Mouse (Mus musculus) kidney, adult 2 months (tissue): Measurements from ENCODE around the gene Snrnp200. TPM values are rescaled to one million over a fixed set of nuclear protein-coding genes. Genes with fewer than 3 reads are reported as not detected.
"Not testable (repeated sequence)": the region's sequence is repeated elsewhere in the genome, so short reads cannot be mapped to it uniquely, and the experiment has no call there.

Source experiments
- DNase-seq: peaks from one replicate; pipeline ENCODE4 v3.0.0; 2021
- H3K27ac ChIP-seq: fragments of 200-500 bp; 2 replicates; pipeline ENCODE4 v1.5.1; 2012; ENCODE audit warnings: low read depth, low read length, control low read depth, inconsistent platforms; ENCODE audit not compliant: insufficient read depth
- H3K27me3 ChIP-seq: fragments of 200-500 bp; replicated peaks from 2 replicates; pipeline ENCODE4 v1.6.1; 2012; ENCODE audit warnings: mild to moderate bottlenecking, moderate library complexity, low read length, inconsistent platforms; ENCODE audit not compliant: control insufficient read depth, insufficient read depth
- H3K36me3 ChIP-seq: fragments of 200-500 bp; 2 replicates; pipeline ENCODE4 v1.6.1; 2012; ENCODE audit warnings: mild to moderate bottlenecking, moderate library complexity, low read length, inconsistent platforms; ENCODE audit not compliant: control insufficient read depth, insufficient read depth
- H3K4me1 ChIP-seq: fragments of 200-500 bp; 2 replicates; pipeline ENCODE4 v1.6.1; 2011; ENCODE audit warnings: low read length; ENCODE audit not compliant: control insufficient read depth, insufficient read depth
- H3K4me3 ChIP-seq: fragments of 200-500 bp; 2 replicates; pipeline ENCODE4 v1.5.1; 2011; ENCODE audit warnings: mild to moderate bottlenecking, low read depth, low read length, control low read depth; ENCODE audit not compliant: insufficient read depth
- CTCF ChIP-seq: fragments of 200-500 bp; conservative IDR thresholded peaks from 2 replicates; pipeline ENCODE4 v1.5.1; 2011; ENCODE audit warnings: low read depth, mild to moderate bottlenecking, control low read depth, low read length, moderate library complexity, mixed read lengths; ENCODE audit not compliant: insufficient read depth, insufficient read length
- POLR2A ChIP-seq: fragments of 200-500 bp; IDR thresholded peaks from one replicate; pipeline ENCODE4 v1.6.1; 2011; ENCODE audit warnings: low read depth, low read length, control low read depth
- WGBS: fragments of 180-500 bp; shearing (Covaris S2); methylation state at CpG from one replicate; pipeline ENCODE4 v1.1.7; 2018; 5-methylcytosine and 5-hydroxymethylcytosine counted together
- polyA plus RNA-seq: library from polyadenylated mRNA; depleted of rRNA; stranded (reverse); fragments of >200 nt; gene quantifications from 2 replicates; pipeline ENCODE4 v1.2.3, GENCODE M21; 2012; rRNA removed

Gene Snrnp200
- polyA plus RNA-seq, 1 experiment = 46.8 TPM

DNA sequence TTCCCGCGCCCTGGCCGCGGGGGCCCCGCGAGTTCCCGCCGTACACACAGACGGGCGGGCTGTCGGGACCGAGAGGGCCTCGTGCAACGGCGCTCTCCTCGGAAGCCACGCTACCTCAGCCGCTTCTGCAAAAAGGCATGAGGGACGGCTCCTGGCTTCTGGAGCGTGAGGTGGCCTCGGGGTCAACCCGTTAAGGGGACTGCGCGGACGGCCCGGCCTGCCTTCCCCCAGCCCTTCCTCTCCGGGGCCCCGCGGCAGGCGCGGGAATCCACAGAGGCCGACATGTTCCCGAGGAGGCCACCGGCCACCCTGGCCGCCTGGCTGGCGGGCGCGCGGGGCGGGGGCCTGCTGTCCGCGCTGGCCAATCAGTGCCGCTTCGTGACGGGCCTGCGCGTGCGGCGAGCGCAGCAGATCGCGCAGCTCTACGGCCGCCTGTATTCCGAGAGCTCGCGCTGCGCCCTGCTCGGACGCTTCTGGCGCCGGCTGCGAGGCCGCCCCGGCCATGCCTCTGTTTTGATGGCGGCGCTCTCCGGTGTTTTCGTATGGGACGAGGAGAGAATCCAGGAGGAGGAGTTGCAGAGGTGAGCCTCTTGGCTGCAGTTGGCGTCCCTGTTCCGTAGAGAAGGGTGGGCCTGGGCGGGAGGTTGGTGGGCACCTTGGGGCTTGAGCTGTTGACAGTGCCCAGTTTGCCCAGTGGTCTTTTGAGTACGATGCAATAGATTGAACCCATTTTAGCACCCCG, 62.3 kb downstream of the Snrnp200 start:
- H3K4me3 ChIP-seq = peak overlapping the region; percentile 82
- H3K27ac ChIP-seq = peak overlapping the region; percentile 95
- no peak for TF ChIP-seq POLR2A
- TF ChIP-seq CTCF = no peak
- peaks cover 10% of the 10 kb centered on the region for H3K4me1 ChIP-seq
- DNase-seq = peak; percentile 93
- H3K27me3 ChIP-seq = no peaks in the 10 kb centered on the region
- H3K36me3 ChIP-seq = no peaks in the 10 kb centered on the region
- WGBS = under 1% methylated on average over 75 of the region's 75 CpGs

DNA sequence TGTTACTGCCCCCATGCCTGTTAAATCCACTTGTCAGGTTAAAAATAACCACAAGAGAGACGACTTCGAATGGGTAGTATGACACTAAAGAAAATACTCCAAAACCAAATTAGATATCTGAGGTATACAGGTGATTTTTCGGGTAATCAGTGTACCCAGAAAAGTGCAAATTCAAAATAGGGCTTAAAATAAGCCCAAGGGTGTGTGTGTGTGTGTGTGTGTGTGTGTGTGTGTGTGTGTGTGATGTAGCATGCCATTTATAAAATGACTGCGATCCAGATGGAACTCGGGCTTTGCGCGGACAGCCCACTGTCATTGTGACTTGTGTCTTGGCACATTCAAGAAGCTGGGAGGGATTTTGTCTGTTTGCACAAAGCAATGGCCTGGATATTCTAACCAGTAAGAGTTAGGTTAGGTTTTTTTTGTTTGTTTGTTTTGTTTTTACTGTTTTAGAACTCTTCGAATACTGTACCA, 62.9 kb downstream of the Snrnp200 start:
- TF ChIP-seq POLR2A = no peak
- no peak for TF ChIP-seq CTCF
- DNase-seq = peak; percentile 46
- H3K4me3 ChIP-seq = peak overlapping the region; percentile 82
- 2% methylated on average over 8 of the region's 8 CpGs for WGBS
- H3K36me3 ChIP-seq = no peaks in the 10 kb centered on the region
- H3K27me3 ChIP-seq = no peaks in the 10 kb centered on the region
- no peak overlapping the region; the same call in 1 of the 2 replicates for H3K27ac ChIP-seq
- peaks cover 10% of the 10 kb centered on the region for H3K4me1 ChIP-seq

DNA sequence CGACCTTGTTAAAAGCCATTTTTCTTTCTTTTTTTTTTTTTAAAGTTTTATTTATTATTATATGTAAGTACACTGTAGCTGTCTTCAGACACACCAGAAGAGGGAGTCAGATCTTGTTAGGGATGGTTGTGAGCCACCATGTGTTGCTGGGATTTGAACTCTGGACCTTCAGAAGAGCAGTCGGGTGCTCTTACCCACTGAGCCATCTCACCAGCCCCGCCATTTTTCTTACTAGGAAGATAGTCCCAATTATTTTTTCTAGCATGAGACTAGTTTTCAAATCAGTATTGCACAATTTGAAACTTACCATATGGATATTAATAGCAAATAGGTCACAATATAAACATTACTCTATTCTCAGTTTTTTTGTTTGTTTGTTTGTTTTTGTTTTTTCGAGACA, 63.9 kb downstream of the Snrnp200 start:
- DNase-seq, H3K4me1 ChIP-seq, H3K27ac ChIP-seq, H3K4me3 ChIP-seq, H3K36me3 ChIP-seq, H3K27me3 ChIP-seq: not testable (repeated sequence)
- WGBS = 81% methylated on average over 4 of the region's 4 CpGs

DNA sequence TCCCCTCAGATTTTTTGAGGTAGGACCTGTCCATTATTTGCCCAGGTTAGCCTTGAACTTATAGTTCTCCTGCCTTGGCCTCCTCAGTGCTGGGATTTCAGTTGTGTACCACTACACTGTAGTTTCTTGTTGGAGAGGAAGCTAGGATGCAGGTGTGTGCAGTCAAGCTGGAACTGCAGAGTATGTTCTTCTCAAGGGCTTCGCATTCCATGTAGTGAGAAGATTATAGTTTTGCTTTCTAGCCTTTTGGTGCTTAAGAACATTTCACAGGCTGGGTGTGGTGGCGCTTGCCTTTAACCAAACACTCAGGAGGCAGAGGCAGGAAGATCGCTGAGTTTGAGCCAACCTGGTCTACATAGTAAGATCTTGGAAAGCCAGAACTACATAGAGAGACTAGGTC, 64.6 kb downstream of the Snrnp200 start:
- no peak for DNase-seq
- WGBS = 95% methylated on average over 3 of the region's 3 CpGs
- H3K27ac ChIP-seq = no peak overlapping the region
- H3K27me3 ChIP-seq = no peaks in the 10 kb centered on the region
- H3K36me3 ChIP-seq = no peaks in the 10 kb centered on the region
- H3K4me3 ChIP-seq = no peak overlapping the region
- TF ChIP-seq CTCF (no peak), POLR2A (no peak)
- peaks cover 12% of the 10 kb centered on the region for H3K4me1 ChIP-seq

DNA sequence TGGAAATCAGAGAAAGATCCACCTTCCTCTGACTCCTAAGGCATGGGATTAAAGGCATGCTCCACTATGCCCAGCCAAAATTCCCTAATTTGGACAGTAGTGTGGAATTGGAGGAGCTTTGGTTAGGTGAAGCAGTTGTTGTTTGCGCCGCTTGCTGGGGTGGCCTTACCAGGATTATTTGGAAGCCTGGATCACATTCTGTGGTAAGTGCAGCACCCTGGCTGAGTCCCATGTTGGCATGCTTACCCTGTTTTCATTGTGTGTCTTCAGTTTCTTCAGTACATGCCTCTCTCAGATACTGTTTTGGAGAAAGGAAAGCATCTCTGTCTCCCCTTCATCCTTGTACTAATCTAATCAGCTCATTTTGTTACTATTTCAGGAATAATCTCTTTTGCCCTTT, 66.4 kb downstream of the Snrnp200 start:
- peaks cover 12% of the 10 kb centered on the region for H3K4me1 ChIP-seq
- no peak for DNase-seq
- H3K36me3 ChIP-seq = no peaks in the 10 kb centered on the region
- no peak for TF ChIP-seq CTCF
- TF ChIP-seq POLR2A = no peak
- WGBS = 94% methylated on average over 2 of the region's 2 CpGs
- no peak overlapping the region for H3K27ac ChIP-seq
- no peaks in the 10 kb centered on the region for H3K27me3 ChIP-seq
- H3K4me3 ChIP-seq = no peak overlapping the region

DNA sequence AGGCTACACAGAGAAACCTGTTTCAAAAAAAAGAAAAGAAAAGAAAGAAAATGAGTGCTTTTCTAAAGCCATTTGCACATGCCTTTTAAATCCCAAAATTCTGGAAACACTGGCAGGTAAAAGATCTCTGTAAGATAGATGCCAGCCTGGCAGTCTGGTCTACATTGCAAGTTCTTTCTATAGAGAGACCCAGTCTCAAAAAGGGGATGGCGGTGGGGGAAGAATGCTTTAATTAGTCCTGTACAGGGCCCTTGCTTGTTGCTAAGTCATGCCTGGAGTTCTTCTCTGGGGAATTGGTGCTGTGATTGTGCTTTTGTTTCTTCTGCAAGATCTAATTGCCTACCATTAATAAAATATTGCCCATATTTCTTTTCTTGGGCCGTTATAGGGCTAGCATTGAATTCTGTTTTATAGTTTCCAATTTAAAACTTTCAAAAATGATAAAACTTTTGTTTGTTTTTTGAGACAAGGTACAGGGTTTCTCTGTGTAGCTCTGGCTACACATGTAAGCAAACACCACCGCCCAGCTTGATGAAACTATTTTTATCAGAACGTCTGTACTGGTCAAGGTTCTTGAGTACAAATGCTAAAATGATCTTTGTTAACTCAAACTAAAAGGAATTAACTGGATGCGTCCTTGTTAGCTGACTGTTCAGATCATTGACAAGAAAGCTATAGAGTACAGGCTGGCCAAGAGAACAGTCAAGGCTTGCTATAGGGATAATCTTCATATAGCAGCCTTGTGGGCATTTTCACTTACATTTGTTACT, 67.5 kb downstream of the Snrnp200 start:
- Histone ChIP-seq H3K27ac (no peak overlapping the region), H3K27me3 (no peaks in the 10 kb centered on the region), H3K4me3 (no peak overlapping the region), H3K36me3 (no peaks in the 10 kb centered on the region), H3K4me1 (peaks cover 12% of the 10 kb centered on the region)
- DNase-seq = no peak
- no peak for TF ChIP-seq CTCF
- no peak for TF ChIP-seq POLR2A
- 50% methylated on average over 5 of the region's 5 CpGs for WGBS

DNA sequence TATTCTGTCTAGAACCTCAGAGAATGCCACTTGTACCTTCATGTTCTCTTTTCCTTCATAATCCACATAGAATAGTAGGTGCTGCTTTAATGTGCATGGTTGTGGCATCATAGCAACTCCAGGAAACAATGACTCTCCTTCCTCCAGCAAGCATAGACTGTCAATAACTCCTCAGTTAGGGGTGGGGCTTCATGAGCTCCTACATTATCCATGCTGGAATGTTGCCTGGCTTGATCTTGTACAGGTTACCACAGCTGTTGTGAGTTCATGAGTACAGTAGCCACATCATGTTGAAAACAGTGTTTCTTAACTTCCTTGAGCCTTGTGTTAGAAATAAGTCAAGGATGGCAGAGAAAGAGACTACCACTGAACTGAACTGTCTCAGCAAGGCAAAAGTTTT, 70.0 kb downstream of the Snrnp200 start:
- peak; percentile 12 for DNase-seq
- Histone ChIP-seq H3K27ac (0 out of 2 replicates have a peak overlapping the region, but pooled peaks have one; percentile 23), H3K36me3 (no peaks in the 10 kb centered on the region), H3K27me3 (no peaks in the 10 kb centered on the region), H3K4me3 (no peak overlapping the region), H3K4me1 (peaks cover 8% of the 10 kb centered on the region)
- TF ChIP-seq CTCF = no peak
- no peak for TF ChIP-seq POLR2A

Other genes starting within 250 kb of the Snrnp200 start
- 1.8 and 2.4 TPM in 2 replicates for gene Ap4e1, start 199.7 kb upstream of the Snrnp200 start, polyA plus RNA-seq
- gene Blvra, start 137.7 kb upstream of the Snrnp200 start, polyA plus RNA-seq = 30.1 and 43.3 TPM in 2 replicates
- 0.34 and 0.61 TPM in 2 replicates for gene Ncaph, start 74.4 kb upstream of the Snrnp200 start, polyA plus RNA-seq
- 17.3 and 17.7 TPM in 2 replicates for gene Itpripl1, start 64.9 kb upstream of the Snrnp200 start, polyA plus RNA-seq
- gene 1810024B03Rik, start 106 bp upstream of the Snrnp200 start, polyA plus RNA-seq = 2.8 TPM in 2 replicates
- 101 and 114 TPM in 2 replicates for gene Ciao1, start 39.4 kb downstream of the Snrnp200 start, polyA plus RNA-seq
- 90.0 and 105 TPM in 2 replicates for gene Tmem127, start 39.5 kb downstream of the Snrnp200 start, polyA plus RNA-seq
- 57.2 and 62.2 TPM in 2 replicates for gene Stard7, start 61.8 kb downstream of the Snrnp200 start, polyA plus RNA-seq
- gene Dusp2, start 127.8 kb downstream of the Snrnp200 start, polyA plus RNA-seq = 1.0 and 5.7 TPM in 2 replicates
- gene Astl, start 130.3 kb downstream of the Snrnp200 start, polyA plus RNA-seq = not detected in 2 replicates
- gene Adra2b, start 154.8 kb downstream of the Snrnp200 start, polyA plus RNA-seq = 64.7 and 68.2 TPM in 2 replicates
- gene Gpat2, start 216.8 kb downstream of the Snrnp200 start, polyA plus RNA-seq = 1.4 and 1.9 TPM in 2 replicates
- 71.9 and 86.5 TPM in 2 replicates for gene Fahd2a, start 236.2 kb downstream of the Snrnp200 start, polyA plus RNA-seq